Mouse (Mus musculus): Measurements from ENCODE around the gene Efna5. TPM values are rescaled to one million over a fixed set of nuclear protein-coding genes. Genes with fewer than 3 reads are reported as not detected.

The Efna5 gene
- total RNA-seq, 2 experiments from 2014 or later, result not detected

DNA sequence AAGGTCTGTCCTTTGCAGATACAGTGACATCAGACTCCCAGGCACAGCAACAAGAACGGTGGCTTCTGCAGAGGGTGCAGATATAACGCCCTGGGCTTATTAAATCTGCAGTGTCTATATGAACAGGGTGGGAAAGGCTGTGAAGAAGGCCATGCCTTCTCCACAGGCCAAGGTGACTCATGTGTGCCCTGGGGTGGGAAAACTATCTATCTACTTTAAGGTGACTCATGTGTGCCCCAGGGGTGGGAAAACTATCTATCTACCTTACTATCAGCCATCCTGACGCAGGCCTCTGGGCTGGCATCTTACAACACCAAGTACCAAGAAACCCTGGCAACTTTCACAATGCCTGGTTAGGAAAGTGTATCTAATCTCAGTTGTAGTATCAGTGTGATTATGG lies 124.2 kb downstream of the Efna5 start:
- no peak for ATAC-seq (replicated peaks; ENCODE audit: low FRiP score, poor library complexity, severe bottlenecking)

DNA sequence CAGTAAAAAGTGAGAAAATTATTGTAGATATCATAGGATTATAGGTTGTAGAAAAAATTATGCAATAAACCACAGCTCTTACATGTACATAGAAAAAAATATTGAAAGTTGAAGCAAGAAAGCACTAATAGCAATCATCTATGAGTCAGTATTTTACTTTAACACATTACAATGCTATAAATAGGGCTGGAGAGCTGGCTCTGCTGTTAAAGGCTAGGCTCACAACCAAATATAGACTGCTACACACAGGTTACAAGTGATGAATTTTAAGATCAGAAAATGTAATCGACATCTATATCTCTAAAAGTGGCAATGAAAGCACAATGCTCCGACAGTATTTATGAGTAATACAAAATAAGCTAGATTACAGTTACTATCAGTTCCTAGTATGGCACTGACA lies 125.5 kb downstream of the Efna5 start:
- ATAC-seq (replicated peaks; ENCODE audit: low FRiP score, poor library complexity, severe bottlenecking), result no peak

- no peak for ATAC-seq (replicated peaks; ENCODE audit: low FRiP score, poor library complexity, severe bottlenecking)
Measured at GRCm38 (mm10) chr17:62754638-62755037, 126.5 kb downstream of the Efna5 start.

DNA sequence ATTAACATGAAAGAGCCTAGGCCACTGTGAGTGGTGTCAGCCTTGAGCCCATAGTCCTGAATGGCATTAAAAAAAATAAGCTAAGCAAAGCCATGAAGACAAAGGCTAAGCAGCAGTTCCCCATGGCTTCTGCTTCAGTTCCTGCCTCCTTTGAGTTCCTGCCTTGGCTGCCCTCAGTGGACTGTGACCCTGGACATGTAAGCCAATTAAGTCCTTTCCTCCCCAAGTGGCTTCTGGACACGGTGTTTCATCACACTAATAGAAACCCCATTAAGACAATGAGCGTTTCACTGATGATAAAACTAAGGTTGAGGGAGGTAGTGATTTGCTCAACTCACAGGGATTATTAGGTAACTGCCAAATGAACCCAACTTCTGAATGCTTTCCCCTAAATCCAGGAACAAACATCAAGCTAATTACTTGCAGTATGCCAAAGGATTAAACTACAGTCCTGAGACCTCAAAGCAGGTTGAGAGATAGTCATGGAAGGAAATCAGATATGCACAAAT lies 128.7 kb downstream of the Efna5 start:
- no peak for ATAC-seq (replicated peaks; ENCODE audit: low FRiP score, poor library complexity, severe bottlenecking)

GRCm38 (mm10) chr17:62750647-62751046 lies 130.5 kb downstream of the Efna5 start:
- no peak for ATAC-seq (replicated peaks; ENCODE audit: low FRiP score, poor library complexity, severe bottlenecking)

DNA sequence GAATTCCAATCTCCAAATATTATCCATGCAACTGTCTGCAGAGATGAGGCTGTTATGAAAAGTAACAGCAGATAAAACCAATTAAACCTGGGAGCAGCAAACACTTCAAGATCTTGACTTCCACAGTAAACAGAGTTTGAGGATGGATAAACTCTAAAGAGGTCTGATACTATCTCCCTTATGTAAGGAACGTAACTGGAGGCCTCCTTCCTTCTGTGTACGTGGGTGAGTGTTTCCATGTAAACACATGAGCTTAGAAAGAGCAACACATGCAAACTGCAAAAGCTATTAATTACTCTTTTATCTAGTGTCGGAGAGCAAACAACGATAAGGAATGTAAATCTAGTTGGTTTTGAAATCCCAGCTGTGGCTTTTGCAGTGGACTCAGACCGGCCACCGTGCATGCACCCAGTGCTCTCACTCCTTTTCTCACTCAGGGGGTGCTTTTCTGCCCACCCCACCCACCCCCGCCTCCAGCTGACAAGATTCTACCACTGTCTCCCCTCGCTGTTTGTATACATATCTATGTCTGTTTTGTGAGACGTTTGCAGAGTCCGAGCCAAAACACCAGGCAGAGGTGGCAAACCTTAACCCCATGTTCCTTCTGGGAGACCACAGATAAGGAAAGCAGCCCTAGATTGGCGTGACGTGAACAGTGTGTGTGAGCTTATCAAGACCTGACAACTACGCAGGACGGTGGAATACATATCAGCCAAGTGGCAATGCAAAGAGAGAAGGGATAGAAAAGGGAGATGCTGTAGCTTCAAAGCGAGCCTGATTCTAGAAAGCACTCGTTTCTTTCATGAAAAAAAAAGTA lies 132.1 kb downstream of the Efna5 start:
- ATAC-seq (replicated peaks; ENCODE audit: low FRiP score, poor library complexity, severe bottlenecking), result peak; percentile 80

DNA sequence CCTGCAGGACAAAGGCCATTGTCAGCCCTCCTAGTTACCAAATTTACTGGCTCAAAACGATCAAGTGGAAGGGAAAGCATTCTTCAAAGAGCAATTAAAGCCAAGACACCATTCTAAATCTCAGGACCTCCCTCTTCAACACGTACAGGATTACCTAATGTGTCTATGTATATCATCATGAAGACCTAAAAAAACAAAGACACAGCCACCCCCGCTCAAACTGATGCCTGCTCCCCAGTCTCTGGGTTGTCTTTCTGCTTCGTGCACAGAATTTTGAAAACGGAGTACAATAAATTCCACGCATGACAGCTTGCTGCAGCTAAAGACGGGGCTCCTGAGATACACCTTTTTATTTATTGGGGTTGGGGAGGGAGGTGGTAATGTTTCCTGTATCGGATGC lies 133.7 kb downstream of the Efna5 start:
- ATAC-seq (replicated peaks; ENCODE audit: low FRiP score, poor library complexity, severe bottlenecking), result no peak

- no peak for ATAC-seq (replicated peaks; ENCODE audit: low FRiP score, poor library complexity, severe bottlenecking)
Measured at GRCm38 (mm10) chr17:62746827-62747226, 134.3 kb downstream of the Efna5 start.

DNA sequence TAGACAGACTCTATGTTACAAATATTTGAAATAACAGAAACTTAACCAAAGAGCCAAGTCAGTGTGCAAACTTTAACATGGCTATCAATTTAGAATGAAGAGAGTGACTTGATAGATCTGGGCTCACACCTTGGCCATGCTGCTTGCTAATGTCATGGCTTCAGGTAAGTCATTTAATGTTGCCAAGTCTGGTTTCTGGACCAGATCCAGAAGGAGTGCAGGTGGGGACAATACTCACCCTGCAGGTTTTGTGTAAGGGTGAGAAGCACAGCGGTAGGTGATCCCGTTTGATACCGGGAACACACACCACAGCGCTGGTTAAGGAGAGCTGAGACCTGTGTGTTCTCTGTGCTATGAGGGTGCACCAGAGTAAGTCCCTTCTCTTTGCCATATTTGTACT lies 135.8 kb downstream of the Efna5 start:
- ATAC-seq (replicated peaks; ENCODE audit: low FRiP score, poor library complexity, severe bottlenecking), result no peak

DNA sequence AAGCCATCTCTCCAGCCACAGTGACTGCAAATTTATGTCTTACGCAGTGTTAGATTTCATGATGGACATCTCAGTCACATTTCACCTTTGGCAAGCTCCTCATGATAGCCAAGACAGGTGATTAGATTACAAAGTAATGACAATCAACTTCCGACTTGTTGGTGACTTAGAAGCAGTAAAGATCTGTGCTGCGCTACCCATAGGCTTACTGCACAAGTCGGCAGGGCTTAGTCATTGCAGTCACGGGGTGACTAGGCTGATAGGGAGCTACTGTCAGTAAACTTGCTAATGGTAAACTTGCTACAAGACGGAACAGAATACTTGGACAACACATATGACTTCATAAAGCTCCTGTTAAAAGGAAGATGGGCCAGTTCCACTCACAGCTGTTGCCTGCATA lies 136.9 kb downstream of the Efna5 start:
- ATAC-seq (replicated peaks; ENCODE audit: low FRiP score, poor library complexity, severe bottlenecking), result no peak

- no peak for ATAC-seq (replicated peaks; ENCODE audit: low FRiP score, poor library complexity, severe bottlenecking)
Measured at GRCm38 (mm10) chr17:62741702-62742101, 139.4 kb downstream of the Efna5 start.

- ATAC-seq (replicated peaks; ENCODE audit: low FRiP score, poor library complexity, severe bottlenecking), result no peak
Measured at GRCm38 (mm10) chr17:62741020-62741419, 140.1 kb downstream of the Efna5 start.

- ATAC-seq (replicated peaks; ENCODE audit: low FRiP score, poor library complexity, severe bottlenecking), result no peak
Measured at GRCm38 (mm10) chr17:62739993-62740392, 141.1 kb downstream of the Efna5 start.

DNA sequence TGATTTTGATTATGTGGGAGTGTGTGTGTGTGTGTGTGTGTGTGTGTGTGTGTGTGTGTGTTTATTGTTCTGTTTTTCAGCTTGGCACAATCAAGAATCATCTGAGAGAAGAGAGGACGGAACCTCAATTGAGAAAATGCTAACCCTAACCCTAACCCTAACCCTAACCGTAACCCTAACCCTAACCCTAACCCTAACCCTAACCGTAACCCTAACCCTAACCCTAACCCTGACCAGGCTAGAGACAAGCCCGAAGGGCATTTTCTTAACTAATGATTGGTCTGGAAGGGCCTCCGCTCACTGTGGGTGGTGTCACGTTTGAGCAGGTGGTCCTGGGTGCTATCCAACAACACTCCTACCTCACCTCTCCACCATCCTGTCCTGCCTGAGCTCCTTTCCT lies 143.7 kb downstream of the Efna5 start:
- ATAC-seq (replicated peaks; ENCODE audit: low FRiP score, poor library complexity, severe bottlenecking), result no peak

GRCm38 (mm10) chr17:62735943-62736342 lies 145.2 kb downstream of the Efna5 start:
- ATAC-seq (replicated peaks; ENCODE audit: low FRiP score, poor library complexity, severe bottlenecking), result no peak

- no peak for ATAC-seq (replicated peaks; ENCODE audit: low FRiP score, poor library complexity, severe bottlenecking)
Measured at GRCm38 (mm10) chr17:62734901-62735300, 146.2 kb downstream of the Efna5 start.

DNA sequence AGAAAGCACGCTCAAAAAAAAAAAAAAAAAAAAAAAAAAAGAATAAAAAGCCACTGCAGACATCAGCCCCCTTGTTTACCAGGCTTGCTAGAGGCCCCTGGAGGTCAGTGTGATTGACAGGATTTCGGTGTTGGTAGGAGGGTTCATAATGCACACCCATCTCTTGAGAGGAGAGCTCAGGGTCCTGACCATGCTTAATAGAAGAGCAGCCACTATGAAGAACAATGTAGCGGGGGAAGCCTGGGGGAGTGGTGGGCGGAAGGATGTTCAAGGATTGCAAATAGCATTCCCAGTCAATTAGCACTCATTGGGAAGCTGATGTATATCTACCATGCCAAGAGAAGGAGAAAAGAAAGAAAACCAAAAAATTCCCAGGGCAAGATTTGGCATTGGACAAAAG lies 147.1 kb downstream of the Efna5 start:
- ATAC-seq (replicated peaks; ENCODE audit: low FRiP score, poor library complexity, severe bottlenecking), result no peak

- ATAC-seq (replicated peaks; ENCODE audit: low FRiP score, poor library complexity, severe bottlenecking), result no peak
Measured at GRCm38 (mm10) chr17:62729754-62730470, 151.2 kb downstream of the Efna5 start.

- no peak for ATAC-seq (replicated peaks; ENCODE audit: low FRiP score, poor library complexity, severe bottlenecking)
Measured at GRCm38 (mm10) chr17:62728142-62728917, 152.8 kb downstream of the Efna5 start.

DNA sequence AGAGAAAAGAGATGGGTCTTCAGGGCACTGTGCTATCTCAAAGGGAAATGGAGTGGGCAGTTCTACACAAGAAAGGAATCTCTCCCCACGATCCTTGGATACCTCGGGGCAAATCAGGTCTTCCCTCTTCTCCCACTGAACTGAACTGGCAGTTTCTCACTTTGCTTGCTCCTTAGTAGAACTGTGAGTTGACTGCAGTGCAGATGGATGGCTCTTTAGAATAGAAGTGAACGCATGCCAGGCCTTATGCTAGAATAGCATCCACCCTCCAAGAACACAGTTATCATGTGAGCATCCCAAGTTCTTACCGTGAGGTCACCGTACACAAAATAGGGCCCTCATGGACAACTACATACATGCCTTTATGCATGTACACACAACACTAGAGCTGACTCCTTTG lies 155.0 kb downstream of the Efna5 start:
- ATAC-seq (replicated peaks; ENCODE audit: low FRiP score, poor library complexity, severe bottlenecking), result no peak
